Mouse (Mus musculus): Measurements from ENCODE around the gene Dph2.

DNA sequence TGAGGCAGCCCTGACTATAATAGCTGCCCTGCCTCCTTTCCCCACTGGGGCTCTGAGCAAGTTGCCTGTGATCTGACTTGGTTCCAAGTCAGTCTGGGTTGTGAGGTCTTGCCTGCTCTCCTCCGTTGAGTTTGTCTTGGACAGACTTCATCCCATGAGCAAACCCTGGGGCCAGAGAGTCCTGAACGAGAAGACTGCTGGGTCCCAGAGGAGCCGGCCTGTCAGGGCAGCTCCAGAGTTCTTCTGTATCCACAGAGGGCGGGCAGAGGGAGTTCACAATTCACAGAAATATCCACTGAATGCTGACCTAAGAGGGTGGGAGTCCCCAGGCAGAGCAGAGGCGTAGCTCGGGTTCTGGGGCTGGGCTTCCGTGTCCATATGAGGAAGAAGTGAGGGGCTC lies 41.0 kb downstream of the Dph2 start:
- TF ChIP-seq CTCF (IDR thresholded peaks at IDR 0.05; ENCODE audit: extremely low read depth, insufficient read length, insufficient replicate concordance, low read depth, low read length) (no peak), POLR2A (IDR thresholded peaks at IDR 0.05; ENCODE audit: low read depth, low read length) (no peak)

All from small intestine, adult 2 months (tissue).